Mouse (Mus musculus): ENCODE data around the gene Kalrn.

The Kalrn gene

DNA sequence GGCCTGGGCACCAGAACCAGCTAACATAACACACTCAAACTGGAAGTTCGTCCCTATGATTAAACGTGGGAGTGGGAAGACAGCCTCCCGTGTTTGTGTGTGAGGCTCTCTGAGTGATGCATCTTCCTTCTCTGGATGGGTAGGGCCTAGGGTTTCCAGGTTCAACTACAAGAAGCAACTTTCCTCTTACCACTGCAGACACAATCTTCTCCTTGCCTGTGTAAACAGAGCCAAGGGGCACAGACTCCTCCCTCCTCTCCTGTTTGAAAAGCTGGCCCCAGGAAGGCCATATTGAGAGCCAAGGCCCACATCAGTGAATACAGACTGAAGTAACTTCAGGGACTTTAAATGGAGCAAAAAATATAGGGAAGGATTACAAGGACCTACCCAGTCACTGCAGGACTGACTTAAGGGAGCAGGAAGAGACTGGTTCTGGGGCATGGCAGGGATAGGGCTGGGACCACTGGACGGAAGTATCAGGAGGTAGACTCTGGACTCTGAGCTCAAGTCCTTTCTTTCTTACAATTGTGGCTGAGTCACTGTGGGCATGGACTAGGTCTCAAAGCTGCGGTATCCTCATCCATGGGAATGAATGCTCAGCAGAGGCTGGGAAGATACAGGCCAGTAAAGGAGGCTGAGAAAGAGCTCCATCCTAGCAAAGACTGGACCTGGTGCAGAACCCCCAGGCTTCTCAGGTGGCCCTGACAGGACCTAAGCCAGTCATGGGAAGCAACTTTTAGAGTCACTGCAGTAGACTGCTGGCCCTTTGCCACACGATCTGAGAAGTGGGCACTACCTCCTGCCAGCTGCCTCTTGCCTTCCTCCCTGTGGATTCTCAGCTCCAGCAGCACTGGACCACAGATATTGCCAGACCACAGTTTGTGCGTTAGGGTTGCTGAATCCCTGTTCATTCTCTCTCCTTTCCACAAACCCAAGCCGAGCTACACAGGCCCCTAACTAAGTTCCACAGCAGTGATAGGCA, 228.1 kb downstream of the Kalrn start:
- DNase-seq: no peak

GRCm38 (mm10) chr16:34343968-34344367, 229.4 kb downstream of the Kalrn start:
- no peak for DNase-seq

DNA sequence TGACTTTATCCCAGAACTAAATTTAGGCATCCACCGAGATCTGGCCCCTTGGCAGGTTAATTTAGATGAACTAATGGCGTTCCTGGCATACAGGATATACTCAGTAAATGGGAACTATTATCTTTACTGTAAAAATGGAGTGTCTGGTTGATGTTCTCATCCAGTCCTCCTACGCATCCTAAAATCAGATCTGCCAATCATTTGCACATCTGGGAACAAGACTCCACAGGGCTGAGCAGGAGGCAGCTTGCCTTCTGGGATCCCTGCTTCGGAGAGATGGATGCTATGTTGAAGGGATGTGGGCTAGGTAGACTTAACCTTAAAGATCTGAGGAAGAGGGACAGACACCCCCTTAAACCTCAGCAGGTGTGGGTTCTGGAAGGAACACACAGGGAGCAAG, 230.2 kb downstream of the Kalrn start:
- no peak for DNase-seq

- no peak for DNase-seq
Measured at GRCm38 (mm10) chr16:34342369-34343160, 230.8 kb downstream of the Kalrn start.

DNA sequence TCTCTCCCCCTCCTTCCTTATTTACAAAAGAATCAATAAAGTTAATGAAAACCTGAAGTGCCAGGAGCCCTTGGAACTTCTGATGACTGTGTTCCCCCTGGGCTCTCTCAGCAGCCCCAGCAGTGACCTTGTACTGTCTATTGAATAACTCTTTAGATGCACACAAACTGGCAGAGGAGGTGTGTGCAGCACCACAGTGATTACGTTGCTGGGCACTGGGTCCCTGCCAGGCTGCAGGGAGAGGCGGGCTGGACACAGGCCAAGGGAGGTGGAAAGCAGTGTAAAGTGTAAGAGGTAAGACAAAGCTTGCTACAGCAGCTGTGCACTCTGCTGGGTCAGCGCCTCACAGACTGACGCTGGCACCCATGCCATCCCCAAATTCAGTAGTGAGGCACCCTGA, 238.4 kb downstream of the Kalrn start:
- DNase-seq: no peak

GRCm38 (mm10) chr16:34331630-34332029, 241.7 kb downstream of the Kalrn start:
- DNase-seq: no peak

DNA sequence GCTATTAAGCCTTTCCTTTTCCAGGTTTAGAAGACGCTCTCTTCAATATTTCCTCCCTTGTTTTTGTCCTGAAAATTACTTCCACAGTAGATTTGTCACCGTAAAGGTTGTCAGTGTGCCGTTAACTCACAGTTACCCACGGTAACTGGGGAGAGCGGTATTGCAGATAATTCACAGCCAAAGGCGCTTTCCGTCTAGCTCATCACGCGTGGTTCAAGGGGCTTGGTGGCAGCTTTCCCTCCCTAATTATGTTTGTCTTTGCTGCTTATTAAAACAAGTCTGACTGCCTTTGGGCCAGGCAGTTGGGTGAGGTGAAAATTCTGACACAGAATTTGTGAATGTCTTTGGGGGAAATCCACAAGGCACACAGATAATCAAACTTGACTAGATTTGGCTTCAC, 243.5 kb downstream of the Kalrn start:
- no peak for DNase-seq

GRCm38 (mm10) chr16:34329431-34329873, 243.9 kb downstream of the Kalrn start:
- DNase-seq: no peak

DNA sequence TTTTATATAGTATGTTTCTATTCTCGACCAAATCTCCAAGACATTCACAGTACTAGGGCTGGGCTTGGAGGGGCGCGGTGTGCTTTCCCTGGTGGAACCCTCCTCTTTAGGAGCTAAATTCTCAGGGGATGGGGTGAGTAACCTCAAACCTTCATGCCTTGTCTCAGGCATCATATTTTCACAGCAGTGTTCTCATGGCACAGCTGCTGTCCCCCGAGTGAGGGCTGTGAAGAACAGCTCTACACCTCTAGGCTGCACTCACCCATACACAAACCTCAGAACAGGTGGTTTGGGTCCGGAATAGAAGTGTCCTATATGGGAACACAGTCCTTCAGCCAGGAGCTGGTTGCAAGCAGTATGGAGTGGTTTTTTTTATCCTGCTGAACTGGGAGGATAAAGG, 245.4 kb downstream of the Kalrn start:
- no peak for DNase-seq

- no peak for DNase-seq
Measured at GRCm38 (mm10) chr16:34325869-34326268, 247.5 kb downstream of the Kalrn start.

- DNase-seq: no peak
Measured at GRCm38 (mm10) chr16:34325161-34325560, 248.2 kb downstream of the Kalrn start.

DNA sequence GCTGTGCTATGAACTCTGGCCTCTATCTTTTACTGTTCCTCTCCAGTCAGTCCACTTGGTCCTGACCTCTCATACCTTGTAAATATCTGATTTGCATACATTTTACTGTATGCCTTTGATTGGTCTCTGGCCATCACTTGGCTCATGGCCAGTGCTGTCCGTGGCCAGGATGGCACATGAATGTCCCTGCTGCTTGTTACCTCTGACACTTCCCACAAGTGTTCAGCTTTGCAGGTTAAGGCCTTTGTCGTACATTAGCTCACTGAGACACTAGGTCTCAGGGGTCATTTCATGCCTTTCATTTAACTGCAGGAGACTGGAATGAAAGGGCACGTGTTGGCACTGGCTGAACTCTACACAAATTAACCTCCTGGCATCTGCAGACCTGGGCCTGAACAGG, 248.6 kb downstream of the Kalrn start:
- no peak for DNase-seq

GRCm38 (mm10) chr16:34323496-34323895, 249.8 kb downstream of the Kalrn start:
- no peak for DNase-seq

GRCm38 (mm10) chr16:34322546-34322945, 250.8 kb downstream of the Kalrn start:
- peak; percentile 25 for DNase-seq

- no peak for DNase-seq
Measured at GRCm38 (mm10) chr16:34321066-34321790, 252.1 kb downstream of the Kalrn start.

DNA sequence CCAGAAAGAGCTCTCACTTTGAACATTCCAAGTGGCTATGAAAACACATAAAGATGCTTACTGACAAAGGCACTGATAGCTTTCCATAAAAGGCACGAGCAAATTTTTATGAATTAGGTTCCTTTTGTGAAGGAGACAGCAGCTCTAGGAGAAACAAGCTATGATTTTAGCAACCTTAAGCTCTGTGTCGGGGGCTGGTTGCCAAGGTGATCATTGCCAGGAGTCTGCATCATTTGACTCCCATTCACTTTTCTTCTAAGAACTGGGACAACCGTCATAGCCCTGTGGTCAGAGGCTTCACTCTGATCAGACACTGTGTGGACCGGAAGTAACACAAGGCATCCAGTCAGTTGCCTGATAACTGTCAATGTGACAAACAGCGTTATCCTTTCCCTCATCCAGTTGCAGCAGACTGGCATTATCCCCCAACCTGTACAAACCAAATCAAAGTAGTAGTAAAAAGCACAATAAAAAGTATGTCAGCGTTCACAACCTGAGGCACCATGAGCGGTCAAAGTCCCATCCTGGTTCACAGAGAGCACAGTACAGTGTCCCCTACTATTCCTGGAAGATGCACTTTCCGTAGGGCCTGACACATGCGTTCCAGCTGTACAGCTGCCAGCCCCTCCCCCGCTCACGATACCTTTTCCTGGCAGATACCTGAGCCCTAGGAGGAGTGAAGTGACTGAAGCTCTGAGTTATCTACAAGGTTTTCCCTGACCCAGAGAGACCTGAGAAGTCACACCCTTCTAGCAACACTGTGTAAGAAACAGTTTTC, 253.1 kb downstream of the Kalrn start:
- DNase-seq: no peak

- no peak for DNase-seq
Measured at GRCm38 (mm10) chr16:34317110-34317509, 256.2 kb downstream of the Kalrn start.

DNA sequence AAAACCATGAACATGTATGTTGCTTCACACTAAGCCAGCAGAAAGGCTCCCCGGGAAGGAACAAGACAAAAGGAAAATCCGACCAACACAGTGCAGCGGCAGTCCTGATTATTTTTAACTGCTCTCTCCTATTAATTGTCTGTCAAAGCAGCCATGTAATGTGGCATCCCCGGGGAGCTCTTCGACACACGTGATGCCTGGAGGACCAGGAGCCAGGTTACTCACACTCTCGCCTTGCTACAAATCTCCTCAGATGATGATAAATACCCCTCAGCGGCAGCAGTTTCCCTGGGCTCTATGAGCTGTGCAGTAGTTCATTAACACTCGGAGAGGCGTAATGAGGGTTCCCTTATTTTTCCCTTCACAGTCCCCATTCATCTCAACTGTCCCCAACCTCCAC, 257.1 kb downstream of the Kalrn start:
- DNase-seq: no peak

DNA sequence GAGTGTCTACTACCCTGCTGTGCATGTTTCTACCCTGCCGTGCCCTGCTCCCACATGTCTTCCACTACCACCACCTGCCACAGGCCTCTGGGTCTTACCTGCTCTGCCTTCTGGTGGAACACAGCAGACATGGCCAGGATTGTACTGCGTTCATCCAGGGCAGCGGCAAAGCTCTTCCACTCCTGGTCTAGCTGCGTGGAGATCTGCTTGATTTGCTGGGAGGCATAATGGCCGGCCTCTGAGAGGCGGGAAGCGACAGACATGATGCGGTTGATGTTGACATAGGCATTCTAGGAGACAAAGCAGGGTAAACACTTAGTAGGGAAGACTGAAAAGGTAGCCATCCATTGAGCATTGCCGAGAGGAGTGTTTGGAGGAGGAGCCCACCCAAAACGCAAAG, 259.3 kb downstream of the Kalrn start:
- no peak for DNase-seq

DNA sequence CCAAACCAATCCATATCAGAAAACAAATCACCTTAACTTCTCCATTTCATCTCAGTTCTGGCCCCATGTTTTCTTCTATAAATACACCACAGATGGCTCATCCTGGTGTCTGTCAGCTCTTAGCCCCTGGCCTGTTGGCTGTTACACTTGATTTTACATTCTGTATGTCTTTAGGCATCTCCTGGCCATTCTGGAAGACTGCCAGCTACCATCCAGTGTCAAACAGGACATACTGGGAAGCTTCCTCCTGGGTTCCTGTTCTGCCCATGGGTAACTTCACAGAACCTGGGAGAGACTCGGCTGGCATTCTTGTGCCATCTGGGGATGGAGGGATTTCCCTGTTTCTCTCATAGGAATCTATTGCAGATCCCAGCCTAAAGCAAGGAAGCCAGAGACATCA, 261.8 kb downstream of the Kalrn start:
- no peak for DNase-seq

DNA sequence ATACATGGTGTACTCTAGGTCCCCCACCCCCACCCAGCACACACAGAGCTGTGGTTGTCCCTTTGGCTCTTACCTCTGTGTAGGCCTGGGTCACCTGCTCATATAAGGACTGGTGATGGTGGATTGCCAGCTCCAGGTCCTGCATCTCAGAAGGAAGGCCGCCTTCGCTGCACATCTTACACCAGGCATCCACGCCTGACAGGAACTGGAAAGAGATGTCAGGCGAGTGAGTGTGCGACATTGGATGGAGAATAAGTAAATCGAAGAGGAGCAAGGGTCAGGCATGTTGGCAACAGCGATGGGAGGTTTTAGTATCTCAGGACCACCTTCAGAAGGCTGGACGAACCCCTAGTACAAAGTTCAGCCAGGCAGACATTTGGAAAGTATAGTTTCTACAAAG, 263.0 kb downstream of the Kalrn start:
- DNase-seq: no peak

DNA sequence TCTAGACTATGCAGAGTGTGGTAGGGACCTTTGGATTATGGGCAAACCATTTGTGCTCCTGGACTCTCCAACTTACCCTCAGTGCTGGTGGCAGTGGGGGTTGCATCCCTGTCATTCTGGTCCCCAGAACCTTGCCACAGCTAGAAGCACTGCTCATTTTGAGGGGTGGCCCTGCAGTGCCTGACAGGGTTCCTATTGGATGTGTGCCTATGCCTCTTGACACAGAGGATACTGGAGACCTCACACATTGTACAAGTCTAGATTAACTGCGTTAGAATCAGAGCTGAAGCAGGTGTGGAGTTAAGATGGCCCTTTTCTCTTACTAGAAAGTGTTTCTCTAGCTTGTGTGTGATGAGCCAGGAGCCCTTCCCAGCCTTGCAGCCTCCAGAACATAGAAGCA, 265.0 kb downstream of the Kalrn start:
- no peak for DNase-seq

All from thymus, postnatal 25 days (tissue).